Mouse (Mus musculus) liver, postnatal 0 days (tissue): ENCODE results near the gene Strn3.

Experiments
- CTCF ChIP-seq: sonication (generic); IDR thresholded peaks from 2 replicates; pipeline ENCODE4 v1.5.1; 2016; ENCODE audit warnings: antibody characterized with exemption, low read depth
- EP300 ChIP-seq: IDR thresholded peaks from 2 replicates; pipeline ENCODE4 v1.6.1; 2016; ENCODE audit warnings: antibody characterized with exemption, low read depth, mild to moderate bottlenecking

DNA sequence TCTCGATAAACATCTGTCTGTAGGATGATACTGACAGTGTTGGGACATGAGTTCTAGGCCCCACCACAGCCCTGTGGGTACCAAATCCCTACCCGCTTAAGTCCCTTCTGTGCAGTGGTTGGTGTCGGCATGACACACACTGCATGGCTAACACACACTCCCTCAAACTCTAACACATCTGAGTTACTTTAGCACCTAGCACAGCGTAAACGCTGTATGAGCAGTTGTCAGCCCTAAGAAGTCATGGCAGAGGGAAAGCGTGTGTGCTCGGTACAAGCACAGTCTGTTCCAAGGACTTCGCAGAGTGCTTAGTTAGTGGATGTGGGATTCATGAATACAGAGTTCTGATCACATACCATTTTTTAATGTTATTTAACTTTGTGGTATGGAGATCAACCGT lies 38.1 kb upstream of the Strn3 start:
- no peak for TF ChIP-seq CTCF
- no peak for TF ChIP-seq EP300
